Mouse (Mus musculus) ES-E14 (cell line): ENCODE results near the gene Rps27l. TPM values are rescaled to one million over a fixed set of nuclear protein-coding genes. Genes with fewer than 3 reads are reported as not detected.

Source experiments
- DNase-seq: peaks from one replicate; pipeline ENCODE4 v3.0.0-alpha.2; 2013; ENCODE audit warnings: low read depth, low spot score
- H3K27ac ChIP-seq: 2 replicates; pipeline ENCODE4 v1.5.1; 2012; ENCODE audit warnings: low read depth, mild to moderate bottlenecking, low read length, moderate library complexity, mixed read lengths; ENCODE audit not compliant: poor library complexity, insufficient read depth, severe bottlenecking
- H3K36me3 ChIP-seq: 2 replicates; pipeline ENCODE4 v1.6.1; 2012; ENCODE audit warnings: mild to moderate bottlenecking, low read length, moderate library complexity, mixed read lengths; ENCODE audit not compliant: control insufficient read depth, poor library complexity, insufficient read depth, severe bottlenecking
- H3K4me1 ChIP-seq, 2 experiments: fragments of 150-350 bp in 1 of 2; sonication (generic) in 1 of 2; 2 replicates each; pipeline ENCODE4 v1.6.1; 2012; ENCODE audit warnings: low read length in 2 of 2, mild to moderate bottlenecking in 1 of 2, mixed read lengths in 1 of 2; ENCODE audit not compliant: control insufficient read depth in 2 of 2, insufficient read depth in 2 of 2, poor library complexity in 1 of 2
- H3K4me3 ChIP-seq, 2 experiments: fragments of 150-350 bp in 1 of 2; sonication (generic) in 1 of 2; 2 replicates each; pipeline ENCODE4 v1.5.1; 2012; ENCODE audit warnings: low read length in 2 of 2, low read depth in 1 of 2, mild to moderate bottlenecking in 1 of 2, mixed read lengths in 1 of 2; ENCODE audit not compliant: insufficient read depth in 1 of 2, poor library complexity in 1 of 2, severe bottlenecking in 1 of 2
- H3K9ac ChIP-seq: 2 replicates; pipeline ENCODE4 v1.6.1; 2012; ENCODE audit warnings: low read depth, mild to moderate bottlenecking, low read length, mixed read lengths; ENCODE audit not compliant: poor library complexity, insufficient read depth, severe bottlenecking
- H3K9me3 ChIP-seq: fragments of 150-350 bp; sonication (generic); 2 replicates; pipeline ENCODE4 v1.6.1; 2012; ENCODE audit warnings: low read depth, mild to moderate bottlenecking, low read length; ENCODE audit not compliant: control insufficient read depth, insufficient read depth
- CHD2 ChIP-seq: IDR thresholded peaks from 2 replicates; pipeline ENCODE4 v1.6.1; 2014; ENCODE audit warnings: mild to moderate bottlenecking, low read depth, low read length, inconsistent platforms
- HCFC1 ChIP-seq: IDR thresholded peaks from 2 replicates; pipeline ENCODE4 v1.6.1; 2012; ENCODE audit warnings: low read length, inconsistent platforms, borderline replicate concordance; ENCODE audit not compliant: insufficient read depth
- MAFK ChIP-seq: IDR thresholded peaks from 2 replicates; pipeline ENCODE4 v1.6.1; 2014; ENCODE audit warnings: mild to moderate bottlenecking, low read depth, low read length, inconsistent platforms; ENCODE audit not compliant: insufficient read depth
- ZC3H11A ChIP-seq: IDR thresholded peaks from 2 replicates; pipeline ENCODE4 v1.6.1; 2012; ENCODE audit warnings: low read depth, mild to moderate bottlenecking, inconsistent platforms, low read length, borderline replicate concordance
- ZNF384 ChIP-seq: IDR thresholded peaks from 2 replicates; pipeline ENCODE4 v1.6.1; 2012; ENCODE audit warnings: low read depth, low read length, inconsistent platforms
- in situ Hi-C, 2 experiments: fragments of 600-800 bp; cut with MboI; formaldehyde crosslinking; loops; one replicate each; pipeline ENCODE4 v1.15.1; 2025; ENCODE audit warnings: low sequenced_read_pairs in 2 of 2, inconsistent platforms in 1 of 2; ENCODE audit not compliant: unreplicated experiment in 2 of 2
- total RNA-seq: library from RNA; depleted of rRNA; stranded (reverse); fragments of 300-350 nt; gene quantifications from 2 replicates; pipeline ENCODE4 v1.2.3, GENCODE M21; 2012

The Rps27l gene
- total RNA-seq, 1 experiment = 917 TPM

DNA sequence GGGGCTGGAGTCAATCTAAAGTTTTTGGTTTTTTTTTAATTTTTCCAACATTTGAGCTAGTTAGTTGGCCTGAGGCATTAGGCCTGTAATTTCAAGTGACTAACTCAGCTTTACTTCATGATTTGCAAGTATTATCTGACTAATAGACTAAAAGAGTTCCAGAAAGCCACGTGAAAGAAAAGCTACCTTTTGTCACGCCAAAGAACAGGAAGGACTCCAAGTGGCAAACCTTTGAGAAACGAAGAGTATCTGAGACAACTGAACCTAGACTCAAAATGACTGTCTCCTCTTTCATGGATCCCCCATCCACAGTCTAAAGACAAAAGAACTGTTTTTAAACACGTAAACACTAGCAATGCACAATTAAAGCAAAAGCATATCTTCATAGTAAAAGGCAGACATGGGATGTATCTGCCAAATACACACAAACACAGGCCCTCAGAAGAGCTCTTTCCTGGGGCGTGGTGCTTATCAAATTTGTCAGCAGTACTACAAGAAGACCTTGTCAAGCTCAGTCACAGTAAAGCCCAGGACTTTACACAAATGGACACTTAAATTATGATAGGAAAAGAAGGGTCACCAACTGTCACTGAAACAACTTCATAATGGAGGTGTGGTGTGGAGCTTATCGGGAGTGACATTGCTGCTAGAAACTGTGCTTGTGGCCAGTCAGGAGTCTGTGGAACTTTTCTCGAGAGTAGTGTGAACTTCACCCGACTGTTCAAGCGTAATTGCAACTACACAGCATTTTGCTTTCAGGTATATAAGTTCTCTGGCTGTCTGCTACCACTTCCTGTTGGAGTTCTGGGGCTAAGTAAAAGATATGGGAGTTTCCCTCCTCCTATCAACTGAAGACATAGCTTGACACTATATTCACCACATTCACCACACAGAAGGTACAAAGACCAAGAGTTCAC lies 29.8 kb upstream of the Rps27l start:
- Histone ChIP-seq H3K36me3 (no peaks in the 10 kb centered on the region), H3K9ac (no peak overlapping the region), H3K27ac (no peak overlapping the region), H3K4me3 (no peak overlapping the region), H3K4me1 (peaks cover 2% of the 10 kb centered on the region in 2 experiments; a peak in 1 of 4 replicates), H3K9me3 (no peaks in the 10 kb centered on the region)
- no peak for DNase-seq
- TF ChIP-seq CHD2 = no peak
- TF ChIP-seq MAFK = no peak
- no peak for TF ChIP-seq ZNF384
- TF ChIP-seq ZC3H11A = no peak
- in situ Hi-C loops = no loop called here

DNA sequence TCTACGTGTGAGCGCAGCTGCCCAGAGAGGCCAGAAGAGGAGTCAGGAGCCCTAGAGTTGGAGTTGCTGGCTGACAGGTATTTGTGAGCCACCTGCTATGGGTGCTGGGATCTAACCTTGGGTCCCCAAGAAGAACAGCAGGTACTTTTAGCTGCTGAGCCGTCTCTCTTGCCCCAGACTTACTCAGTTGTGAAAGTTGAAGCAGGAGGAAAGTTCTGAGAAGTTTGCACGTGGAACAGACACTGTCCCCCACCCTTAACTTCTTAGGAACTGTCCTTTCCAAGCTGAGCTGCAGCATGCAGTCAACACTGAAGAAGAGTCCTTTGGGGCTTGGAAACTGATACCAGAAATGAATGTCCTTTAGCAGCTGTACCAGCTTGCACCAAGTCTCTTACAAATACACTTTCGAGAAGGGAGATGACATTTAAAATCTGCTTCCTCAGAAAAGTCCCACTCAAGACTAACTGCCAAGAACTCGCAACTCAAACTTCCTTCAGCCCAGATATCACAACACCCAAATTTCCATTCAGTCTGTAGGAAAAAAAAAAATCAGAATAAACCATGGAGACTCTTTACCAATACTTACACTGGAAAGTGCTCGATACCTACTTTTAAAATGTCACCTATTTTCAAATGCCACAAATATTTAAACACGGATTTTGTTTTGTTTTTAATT lies 28.5 kb upstream of the Rps27l start:
- Histone ChIP-seq H3K4me1 (0 out of 4 replicates have a peak, but pooled peaks cover 0 to 2% of the 10 kb centered on the region in 2 experiments), H3K9me3 (no peaks in the 10 kb centered on the region), H3K4me3 (no peak overlapping the region), H3K9ac (no peak overlapping the region), H3K27ac (no peak overlapping the region), H3K36me3 (no peaks in the 10 kb centered on the region)
- in situ Hi-C loops = no loop called here
- TF ChIP-seq CHD2 (no peak), HCFC1 (no peak), ZC3H11A (no peak), ZNF384 (no peak), MAFK (no peak)
- no peak for DNase-seq

DNA sequence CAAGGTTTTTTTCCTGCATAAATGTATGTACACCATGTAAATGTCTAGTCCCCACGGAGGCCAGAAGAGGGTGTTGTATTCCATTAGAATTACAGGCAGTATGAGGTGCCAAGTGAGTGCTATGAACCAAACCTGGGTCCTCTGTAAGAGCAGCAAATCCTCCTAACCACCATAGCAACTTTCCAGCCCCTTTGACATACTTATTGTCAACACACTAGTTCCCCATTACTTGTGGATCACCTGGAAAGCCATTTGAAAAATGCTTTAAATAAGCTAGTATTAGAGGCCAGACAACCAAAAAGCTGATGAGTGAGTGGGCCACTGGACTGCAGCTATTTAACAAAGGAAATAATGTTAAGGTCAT lies 28.0 kb upstream of the Rps27l start:
- in situ Hi-C loops = no loop called here
- no peaks in the 10 kb centered on the region for H3K36me3 ChIP-seq
- 0 out of 4 replicates have a peak, but pooled peaks cover 0 to 2% of the 10 kb centered on the region in 2 experiments for H3K4me1 ChIP-seq
- H3K9ac ChIP-seq = no peak overlapping the region
- DNase-seq = no peak
- TF ChIP-seq CHD2 (no peak), MAFK (no peak), ZC3H11A (no peak), ZNF384 (no peak), HCFC1 (no peak)
- H3K9me3 ChIP-seq = no peaks in the 10 kb centered on the region
- no peak overlapping the region for H3K27ac ChIP-seq
- H3K4me3 ChIP-seq = no peak overlapping the region

DNA sequence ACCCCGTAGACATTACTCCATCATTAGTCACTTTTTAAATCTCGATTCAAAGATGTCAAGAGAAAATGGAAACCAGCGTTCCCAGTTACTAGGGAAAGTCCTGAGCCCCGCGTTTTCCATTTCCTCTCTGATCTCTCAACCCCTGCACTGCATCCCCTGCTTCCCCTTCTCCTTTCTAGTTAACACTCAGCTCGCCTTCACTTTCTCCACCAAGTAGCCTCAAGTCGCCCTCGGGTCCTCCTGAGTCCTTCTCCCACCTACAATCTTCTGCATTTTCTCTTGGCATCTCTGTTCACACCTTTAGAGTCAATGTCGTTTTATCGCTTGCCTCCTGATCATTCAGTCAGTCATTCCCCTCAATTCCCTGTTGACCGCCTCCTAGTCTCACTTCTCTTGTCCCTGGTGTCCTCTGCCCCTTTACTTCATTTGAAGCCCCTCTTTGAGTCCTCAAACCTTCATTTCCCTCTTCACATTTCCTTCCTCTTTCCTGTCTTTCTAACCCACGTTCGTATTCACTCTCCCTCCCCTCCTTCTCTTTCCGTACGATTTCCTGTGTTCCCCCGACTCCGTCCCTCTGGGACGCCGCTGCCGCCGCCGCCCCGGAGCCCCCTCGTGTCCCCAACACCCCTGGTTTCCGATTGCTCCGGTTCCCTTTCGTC lies 27.1 kb upstream of the Rps27l start:
- Histone ChIP-seq H3K4me3 (peak overlapping the region; percentile 93 to 98), H3K9me3 (no peaks in the 10 kb centered on the region), H3K4me1 (0 out of 4 replicates have a peak, but pooled peaks cover 0 to 2% of the 10 kb centered on the region in 2 experiments), H3K36me3 (no peaks in the 10 kb centered on the region), H3K27ac (no peak overlapping the region), H3K9ac (peak overlapping the region; percentile 77)
- in situ Hi-C loops = no loop called here
- DNase-seq = no peak
- no peak for TF ChIP-seq HCFC1
- no peak for TF ChIP-seq ZNF384
- no peak for TF ChIP-seq ZC3H11A
- no peak for TF ChIP-seq MAFK
- no peak for TF ChIP-seq CHD2
